Mouse (Mus musculus): ENCODE results near the gene Retnla.
"Not testable (repeated sequence)": the region's sequence is repeated elsewhere in the genome, so short reads cannot be mapped to it uniquely, and the experiment has no call there.

Gene Retnla

DNA sequence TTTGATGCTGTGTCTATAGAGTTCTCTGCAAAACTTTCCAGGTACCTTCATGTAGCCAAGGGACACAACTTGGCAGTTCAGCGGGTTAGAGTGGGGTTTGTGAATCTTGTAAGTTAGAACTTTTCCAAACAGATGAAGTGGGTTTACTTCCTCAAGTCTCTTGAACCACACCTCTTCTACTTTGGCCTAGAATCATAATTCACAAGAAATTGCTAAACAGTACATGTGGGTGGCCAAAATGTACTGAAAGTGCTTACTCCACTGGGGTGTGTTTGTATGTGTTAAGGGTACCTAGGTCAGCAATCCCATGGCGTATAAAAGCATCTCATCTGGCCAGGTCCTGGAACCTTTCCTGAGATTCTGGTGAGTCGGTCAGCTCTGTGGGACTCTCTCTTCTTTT, at the start of gene Retnla:
TSS of gene Retnla (plus strand) at position 286 of the 400 bp plus-strand sequence.
- DNase-seq (ENCODE audit: low read depth) = no peak

DNA sequence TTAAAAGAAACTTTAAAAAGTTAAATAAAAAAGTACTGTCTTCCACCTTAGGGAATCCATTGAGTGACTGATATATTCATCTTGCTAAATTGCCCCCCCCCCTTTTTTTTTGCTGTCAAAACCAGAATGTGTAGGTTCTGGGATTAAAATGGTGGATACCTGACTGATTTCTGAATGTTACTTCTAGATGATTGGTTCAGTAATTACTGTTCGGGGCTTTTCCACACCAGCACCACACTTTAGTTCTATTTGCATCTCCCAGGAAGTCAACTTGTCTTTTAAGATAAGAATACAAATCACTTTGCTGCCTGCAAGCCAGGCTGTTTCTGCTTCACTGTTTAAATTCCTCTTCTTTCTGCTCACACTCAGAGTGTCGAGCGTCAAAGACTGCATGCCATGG, 44.1 kb upstream of the Retnla start:
- peak; percentile 38 for DNase-seq (ENCODE audit: low read depth)

DNA sequence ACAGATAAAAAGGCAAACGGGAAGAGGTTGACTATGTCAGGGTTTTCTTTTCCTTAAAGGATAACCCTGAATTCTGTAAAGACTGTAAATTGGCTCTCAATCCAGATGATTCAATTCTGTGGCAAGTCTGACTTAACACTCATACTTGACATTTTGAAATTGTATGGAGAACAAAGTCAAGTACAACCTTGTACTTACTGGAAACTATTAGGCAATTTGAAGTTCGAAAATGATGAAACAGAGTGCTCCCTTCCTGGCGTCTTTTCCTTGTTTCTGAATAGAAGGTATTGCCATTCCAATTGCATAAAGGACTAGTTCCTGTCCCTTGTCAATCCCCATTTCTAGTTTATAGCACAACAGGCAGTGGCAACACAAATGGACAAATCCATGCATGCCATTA, 42.9 kb upstream of the Retnla start:
- no peak for DNase-seq (ENCODE audit: low read depth)

DNA sequence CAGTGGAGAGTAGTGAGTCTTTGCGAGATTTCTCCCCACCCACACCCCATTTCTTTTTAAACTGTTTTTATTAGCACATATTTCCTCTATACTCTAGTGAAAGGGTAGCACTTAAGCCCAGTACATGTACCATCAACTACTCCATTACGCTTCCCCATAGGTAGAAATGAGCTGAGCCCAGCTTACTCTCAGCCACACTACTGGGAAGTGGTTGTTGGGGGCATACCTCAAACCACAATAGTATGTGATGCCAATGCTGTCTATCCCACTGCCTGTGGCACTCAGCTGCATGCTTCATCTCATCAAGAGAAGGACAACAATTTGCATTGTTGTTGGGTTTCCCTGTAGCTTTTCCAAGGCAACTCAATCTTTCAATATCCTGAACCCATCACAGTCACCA, 41.4 kb upstream of the Retnla start:
- no peak for DNase-seq (ENCODE audit: low read depth)

DNA sequence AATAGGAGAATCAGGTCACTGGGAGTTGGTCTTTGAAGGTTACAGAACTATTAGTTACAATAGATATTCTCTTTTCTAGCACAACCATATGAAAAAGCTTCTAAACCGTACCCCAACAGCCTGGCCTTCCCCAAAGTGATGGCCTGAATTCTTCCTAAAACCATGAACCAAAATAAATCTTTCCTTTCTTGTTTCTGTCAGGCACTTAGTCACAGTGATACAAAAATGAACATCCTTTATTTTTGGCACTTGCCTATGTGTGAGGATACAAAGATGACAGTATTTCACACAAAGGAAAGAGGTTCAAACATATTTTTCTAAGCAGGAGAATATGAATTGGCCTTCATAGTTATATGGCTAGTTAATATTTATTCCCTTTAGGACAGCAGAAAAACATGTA, 36.9 kb upstream of the Retnla start:
- no peak for DNase-seq (ENCODE audit: low read depth)

DNA sequence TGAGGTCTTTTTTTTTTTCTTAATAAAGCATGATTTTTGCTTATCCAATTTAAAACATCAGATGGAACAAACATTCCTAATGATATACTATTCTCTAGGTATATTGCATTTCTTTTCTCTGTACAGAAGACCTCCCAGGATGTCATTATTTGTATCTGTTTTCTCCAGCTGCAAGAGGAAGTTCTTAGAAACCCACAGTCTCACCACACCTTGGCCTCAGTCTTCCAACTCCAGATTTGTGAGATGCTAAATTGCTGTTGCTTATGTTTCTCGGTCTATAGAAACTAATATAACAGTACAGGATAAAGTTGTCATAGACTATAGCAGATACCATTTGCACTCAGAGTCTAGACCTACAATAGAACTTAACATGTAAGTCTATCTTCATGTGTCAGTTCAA, 35.8 kb upstream of the Retnla start:
- no peak for DNase-seq (ENCODE audit: low read depth)

DNA sequence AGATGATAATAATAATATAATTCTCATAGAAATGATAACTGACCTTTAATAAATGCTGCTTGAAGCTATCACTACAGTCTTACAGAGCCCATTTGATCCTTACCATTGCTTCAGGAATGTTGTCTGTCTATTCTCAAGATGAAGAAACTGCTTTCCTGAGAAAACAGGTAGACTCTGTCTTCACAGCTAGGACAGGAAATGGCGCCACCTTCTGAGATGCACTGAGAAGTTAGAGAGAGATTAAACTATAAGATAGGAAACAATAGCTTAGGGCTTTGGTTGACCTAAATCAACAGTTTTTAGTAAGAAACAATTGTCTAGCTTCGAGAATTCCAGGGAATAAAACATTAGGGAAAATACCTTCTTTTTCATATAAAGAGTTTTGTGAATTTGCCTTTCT, 33.0 kb upstream of the Retnla start:
- peak; percentile 69 for DNase-seq (ENCODE audit: low read depth)

DNA sequence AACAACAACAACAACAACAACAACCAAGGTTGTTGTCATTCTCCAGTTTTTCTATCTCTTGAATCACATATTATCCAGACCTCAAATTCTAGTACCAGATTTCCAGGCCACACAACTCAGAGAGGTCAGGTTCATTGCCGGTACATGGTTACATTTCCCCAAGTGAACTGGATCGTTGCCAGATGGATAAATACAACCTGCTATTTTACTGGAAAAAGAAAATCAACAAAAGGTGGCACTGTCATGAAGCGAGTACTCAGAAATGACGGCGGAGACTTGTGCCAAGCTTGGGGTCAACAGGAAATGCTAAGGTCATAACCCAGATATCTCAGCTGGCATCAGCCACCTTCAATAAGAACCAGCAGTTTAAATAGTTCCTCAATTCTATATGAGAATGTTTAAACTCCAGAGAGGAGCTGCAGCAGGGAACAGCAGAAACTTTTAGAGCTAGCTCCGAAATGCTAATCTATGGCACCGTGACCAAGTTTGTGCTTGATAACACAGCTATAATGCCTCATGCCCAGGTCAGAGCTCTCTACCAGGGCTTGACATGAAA, 30.4 kb upstream of the Retnla start:
- no peak for DNase-seq (ENCODE audit: low read depth)

DNA sequence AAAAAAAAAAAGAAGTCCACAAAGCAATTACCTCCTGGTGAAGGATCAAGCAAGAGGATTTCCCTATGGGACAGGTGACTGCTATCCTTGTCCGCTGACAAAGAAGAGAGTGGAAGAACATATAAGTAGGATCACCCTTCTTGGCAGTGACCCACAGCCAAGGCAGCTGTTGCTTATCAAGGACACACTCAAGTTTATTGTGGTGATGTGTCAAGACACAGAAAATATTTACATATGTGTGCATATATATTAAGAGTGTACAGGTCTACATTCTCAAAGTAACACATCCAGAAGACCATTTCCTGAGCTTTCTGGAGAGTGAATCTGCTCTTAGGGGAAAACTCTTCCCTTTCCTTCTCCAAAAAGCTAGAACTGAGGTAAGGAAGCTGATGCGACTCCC, 25.7 kb upstream of the Retnla start, which contains the start of gene Retnlb:
TSS of gene Retnlb (plus strand) at position 162 of the 400 bp plus-strand sequence.
- DNase-seq (ENCODE audit: low read depth) = no peak

DNA sequence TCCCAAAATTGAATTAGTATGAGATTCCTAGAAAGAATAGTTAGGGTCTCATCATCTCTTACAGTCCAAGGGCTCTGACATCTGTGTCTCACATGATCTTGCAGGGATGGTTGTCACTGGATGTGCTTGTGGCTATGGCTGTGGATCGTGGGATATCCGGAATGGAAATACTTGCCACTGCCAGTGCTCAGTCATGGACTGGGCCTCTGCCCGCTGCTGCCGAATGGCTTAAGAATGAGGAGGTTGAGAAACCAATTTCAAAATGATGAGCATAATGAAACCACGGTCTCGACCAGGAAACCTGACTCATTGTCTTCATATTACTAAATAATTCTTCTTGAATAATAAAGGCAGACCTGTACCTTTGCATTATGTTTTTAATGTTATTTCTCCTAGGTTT, 23.8 kb upstream of the Retnla start:
- no peak for DNase-seq (ENCODE audit: low read depth)

DNA sequence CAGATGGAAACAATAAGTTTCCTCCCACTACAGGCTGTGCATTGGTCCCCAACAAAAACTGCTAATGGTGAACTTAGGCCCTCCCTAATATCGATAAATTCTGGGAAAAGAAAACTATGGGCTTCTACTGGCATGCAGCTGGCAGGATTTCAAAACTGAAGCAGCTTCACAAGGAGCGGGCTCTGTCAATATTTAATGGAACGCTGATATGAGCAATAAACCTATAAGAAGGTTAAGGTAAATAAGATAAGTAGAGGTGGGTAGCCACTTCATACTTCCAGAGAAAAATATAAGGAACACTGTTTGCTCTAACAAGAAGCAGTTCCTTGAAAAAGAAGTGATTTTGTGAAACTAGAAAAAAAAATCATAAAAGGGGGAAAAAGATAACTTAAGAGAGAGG, 15.9 kb upstream of the Retnla start:
- no peak for DNase-seq (ENCODE audit: low read depth)

DNA sequence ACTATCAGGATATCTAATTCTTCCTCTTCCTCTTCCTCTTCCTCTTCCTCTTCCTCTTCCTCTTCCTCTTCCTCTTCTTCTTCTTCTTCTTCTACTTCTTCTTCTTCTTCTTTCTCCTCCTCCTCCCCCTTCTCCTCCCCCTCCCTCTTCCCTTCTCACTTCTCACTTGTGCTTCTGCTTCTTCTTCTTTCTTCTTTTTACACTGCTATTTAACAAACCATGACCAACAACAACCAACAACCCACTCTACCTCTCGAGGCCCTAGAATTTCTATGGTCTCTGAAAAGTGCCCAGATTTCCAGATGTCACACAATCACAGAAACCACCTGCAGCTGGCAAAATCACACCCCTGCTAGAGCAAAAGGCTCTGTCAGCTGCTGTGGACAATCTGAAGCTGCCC, 14.7 kb upstream of the Retnla start:
- no peak for DNase-seq (ENCODE audit: low read depth)

DNA sequence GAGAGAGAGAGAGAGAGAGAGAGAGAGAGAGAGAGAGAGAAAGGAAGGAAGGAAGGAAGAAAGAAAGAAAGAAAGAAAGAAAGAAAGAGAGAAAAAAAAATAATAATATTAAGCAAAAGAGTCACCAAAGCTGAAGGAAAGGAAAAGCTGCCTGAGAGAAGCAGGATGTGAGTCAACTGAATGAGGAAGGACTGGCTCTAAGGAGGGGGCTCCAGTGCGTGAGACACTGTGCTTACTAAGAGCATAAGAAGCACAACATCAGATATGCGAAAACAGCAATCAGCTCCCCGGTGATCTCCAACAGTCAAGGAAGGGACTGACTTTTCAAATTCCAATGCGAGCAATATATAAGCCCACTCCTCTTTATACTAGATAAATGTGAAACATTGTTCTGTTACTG, 13.3 kb upstream of the Retnla start:
- no peak for DNase-seq (ENCODE audit: low read depth)

DNA sequence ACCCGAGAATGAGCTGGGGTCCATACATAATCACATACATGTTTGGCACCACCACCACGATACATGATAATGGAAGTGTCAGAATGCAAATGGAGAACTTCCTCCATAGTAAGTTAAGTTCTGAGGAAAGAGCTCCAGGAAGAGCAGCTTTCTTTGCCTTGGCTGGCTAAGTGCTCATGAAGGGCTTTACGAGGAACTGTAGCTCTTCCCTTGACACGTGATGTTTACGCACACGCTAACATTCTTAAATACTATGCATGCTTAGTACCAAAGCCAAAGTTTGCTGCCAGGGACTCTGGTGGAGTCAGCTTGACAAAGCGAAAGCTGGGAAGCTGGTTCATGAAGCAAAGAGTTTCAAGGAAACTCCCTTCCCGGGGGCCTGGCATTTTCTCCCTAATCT, 10.3 kb upstream of the Retnla start:
- DNase-seq (ENCODE audit: low read depth) = no peak

DNA sequence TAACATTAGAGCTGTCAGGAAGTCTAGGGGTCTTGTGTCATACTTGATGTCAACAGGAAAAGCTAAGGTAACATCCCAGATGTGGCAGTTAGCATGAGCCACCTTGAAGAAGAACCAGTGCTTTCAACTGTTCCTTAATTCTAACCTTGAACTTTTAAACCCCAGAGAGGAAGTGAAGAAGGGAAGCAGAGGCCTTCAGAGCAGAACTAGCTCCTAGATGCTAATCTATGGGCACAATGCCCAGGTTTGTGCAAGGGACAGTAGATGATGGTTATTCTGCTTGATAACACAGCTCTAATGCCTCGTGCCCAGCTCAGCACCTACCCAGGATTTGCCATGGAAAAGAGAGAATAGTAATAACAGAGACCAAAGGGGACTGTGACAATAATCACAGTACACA, 8.7 kb upstream of the Retnla start:
- DNase-seq (ENCODE audit: low read depth) = not testable (repeated sequence)

DNA sequence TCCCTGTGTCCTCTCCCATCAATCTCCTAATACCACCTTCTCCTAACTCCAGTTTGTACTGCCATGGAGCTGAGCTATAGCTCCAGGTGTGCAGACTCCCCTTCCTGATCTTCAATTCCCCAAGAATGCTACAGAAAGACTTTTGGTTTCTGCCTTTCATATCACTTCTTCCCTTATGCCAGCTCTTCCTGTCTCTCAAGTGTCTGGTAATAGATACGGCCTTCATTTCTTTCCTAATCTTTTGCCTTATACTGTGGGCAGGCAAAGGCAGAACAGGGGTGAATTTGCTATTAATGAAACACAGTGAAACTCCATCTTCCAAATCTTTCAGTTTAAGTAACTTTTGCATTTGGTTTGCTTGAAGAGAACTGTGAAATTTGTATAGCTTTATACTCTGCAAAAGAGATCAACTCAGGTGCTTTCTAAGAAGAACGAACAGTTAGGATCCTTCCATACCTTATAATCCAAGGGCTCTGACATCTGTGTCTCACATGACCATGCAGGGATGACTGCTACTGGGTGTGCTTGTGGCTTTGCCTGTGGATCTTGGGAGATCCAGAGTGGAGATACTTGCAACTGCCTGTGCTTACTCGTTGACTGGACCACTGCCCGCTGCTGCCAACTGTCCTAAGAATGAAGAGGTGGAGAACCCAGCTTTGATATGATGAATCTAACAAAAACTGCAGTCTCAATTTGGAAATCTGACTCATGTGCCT, 1.5 kb downstream of the Retnla start:
- DNase-seq (ENCODE audit: low read depth) = no peak

DNA sequence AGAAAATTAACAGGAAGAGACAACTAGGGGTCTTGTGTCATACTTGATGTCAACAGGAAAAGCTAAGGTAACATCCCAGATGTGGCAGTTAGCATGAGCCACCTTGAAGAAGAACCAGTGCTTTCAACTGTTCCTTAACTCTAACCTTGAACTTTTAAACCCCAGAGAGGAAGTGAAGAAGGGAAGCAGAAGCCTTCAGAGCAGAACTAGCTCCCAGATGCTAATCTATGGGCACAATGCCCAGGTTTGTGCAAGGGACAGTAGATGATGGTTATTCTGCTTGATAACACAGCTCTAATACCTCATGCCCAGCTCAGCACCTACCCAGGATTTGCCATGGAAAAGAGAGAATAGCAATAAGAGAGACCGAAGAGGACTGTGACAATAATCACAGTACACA, 22.7 kb downstream of the Retnla start:
- not testable (repeated sequence) for DNase-seq (ENCODE audit: low read depth)

DNA sequence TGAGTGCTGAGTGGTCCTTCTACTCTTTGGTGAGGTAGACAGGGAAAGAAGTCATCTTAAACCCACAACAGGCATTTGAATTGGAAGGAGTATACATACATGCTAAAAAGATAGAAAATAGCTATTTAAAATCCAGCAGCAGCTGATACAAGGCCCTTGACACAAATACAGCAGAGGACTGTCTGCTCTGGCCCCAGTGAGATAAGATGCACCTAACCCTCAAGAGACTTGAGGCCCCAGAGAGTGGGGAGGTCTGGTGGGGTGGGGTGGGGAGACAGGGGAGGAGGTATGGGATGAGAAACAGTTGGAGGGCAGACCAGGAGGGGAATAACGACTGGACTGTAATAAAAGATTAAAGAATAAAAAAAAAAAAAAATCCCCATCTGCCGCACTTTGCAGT, 25.3 kb downstream of the Retnla start:
- DNase-seq (ENCODE audit: low read depth) = no peak

DNA sequence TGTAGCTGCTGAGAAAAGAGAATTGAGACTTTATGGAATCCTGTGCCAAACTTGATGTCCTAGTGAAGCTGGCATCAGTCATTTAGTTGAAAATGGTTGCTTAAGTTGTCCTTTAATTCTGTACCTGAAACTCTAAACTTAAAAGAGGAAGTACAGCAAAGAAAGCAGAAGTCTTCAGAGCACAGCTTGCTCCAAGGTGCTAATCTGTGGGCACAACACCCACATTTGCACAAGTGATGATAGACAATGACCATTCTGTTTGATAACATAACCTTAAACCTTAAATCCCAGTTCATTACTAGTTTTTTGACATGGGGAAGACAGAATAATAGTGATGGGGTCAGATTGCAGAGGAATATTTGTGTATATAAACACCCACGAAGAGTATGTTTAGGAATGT, 26.3 kb downstream of the Retnla start:
- DNase-seq (ENCODE audit: low read depth) = no peak

DNA sequence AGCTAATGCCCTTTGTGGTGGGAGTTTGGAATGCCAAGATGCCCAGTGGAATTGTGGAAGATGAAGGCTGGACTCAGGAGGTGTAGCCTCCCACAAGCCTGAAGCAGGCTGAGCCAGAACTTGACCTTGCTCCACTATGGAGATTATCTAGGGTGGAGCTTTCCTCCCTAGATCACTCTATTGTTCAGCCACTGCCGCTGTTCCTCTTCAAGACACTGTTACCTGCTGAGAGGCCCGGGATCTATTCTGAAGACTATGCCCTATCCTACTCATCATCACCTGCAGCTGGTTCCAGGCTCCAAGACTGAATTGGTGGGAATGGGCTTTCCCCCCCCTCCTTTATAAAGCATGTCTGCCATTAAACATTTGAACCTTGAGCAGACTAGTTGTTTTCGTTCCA, 27.3 kb downstream of the Retnla start:
- DNase-seq (ENCODE audit: low read depth) = no peak

DNA sequence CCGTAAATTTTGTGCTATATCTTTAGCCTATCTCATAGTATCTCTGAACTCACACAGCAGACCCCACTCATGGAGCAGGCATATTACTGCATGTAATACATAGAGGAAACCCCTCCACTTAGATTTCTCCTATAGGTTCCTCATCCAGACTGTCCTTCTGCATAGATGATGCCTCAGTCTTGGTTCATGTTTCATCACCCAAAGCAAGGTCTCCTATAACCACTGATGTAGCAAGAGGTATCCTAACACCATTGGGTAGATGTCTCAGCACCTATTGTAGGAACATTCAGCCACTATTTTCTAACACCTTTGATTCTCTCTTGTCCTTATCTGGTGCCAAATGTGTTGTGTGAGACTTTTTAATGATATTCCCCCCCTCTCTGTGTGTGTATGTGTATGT, 29.4 kb downstream of the Retnla start:
- no peak for DNase-seq (ENCODE audit: low read depth)

DNA sequence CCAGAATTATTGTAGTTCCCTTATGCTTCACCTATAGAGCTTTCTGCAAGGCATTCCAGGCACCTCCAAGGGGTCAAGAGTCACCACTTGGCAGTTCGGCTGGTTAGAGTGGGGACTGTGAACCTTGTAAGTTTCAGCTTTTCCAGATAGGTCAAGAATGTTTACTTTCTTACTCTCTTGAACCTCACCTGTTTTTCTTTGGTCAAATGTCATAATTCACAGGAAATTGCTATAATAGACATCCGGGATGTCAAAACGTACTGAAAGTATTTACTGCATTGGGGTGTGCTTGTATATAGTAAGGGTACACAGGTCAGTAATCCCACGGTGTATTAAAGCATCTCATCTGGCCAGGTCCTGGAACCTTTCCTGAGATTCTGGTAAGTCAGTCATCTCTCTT, 30.0 kb downstream of the Retnla start, which contains the start of gene Retnlg:
TSS of gene Retnlg (plus strand) at position 301 of the 400 bp plus-strand sequence.
- DNase-seq (ENCODE audit: low read depth) = no peak

DNA sequence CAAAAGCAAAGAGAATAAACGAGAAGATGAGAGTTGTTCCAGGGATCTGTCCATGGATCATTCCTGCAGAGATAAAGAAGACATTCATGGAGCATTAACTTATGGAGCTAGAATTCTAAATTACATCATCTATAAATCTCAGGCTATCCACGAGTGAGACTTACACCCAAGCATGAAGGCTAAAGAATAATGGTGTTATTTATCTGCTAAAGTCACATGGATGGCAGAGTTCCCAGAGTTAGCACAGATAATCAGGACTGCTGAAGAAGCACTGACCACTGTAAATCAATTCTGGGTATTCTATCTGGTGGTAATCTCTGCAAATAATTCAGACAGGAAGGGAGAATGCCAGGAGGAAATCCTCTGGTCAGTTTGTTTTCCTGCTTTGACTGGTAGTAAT, 48.4 kb downstream of the Retnla start:
- DNase-seq (ENCODE audit: low read depth) = no peak
